Mouse (Mus musculus) adrenal gland, adult (tissue): Measurements from ENCODE around the gene Ufd1.

ENCODE experiments used
- DNase-seq, 2 experiments: peaks; one replicate each; pipeline ENCODE4 v3.0.0; 2022 to 2023; ENCODE audit warnings: low spot score in 1 of 2; ENCODE audit not compliant: inconsistent age in 2 of 2

Ufd1 gene

GRCm38 (mm10) chr16:18811468-18812384, at the start of gene Ufd1, which contains the start of gene Cdc45:
Ufd1 (plus strand) TSS chr16:18811779.
Cdc45 (minus strand) TSS chr16:18811987.
- peak; percentile 91 to 98 for DNase-seq

DNA sequence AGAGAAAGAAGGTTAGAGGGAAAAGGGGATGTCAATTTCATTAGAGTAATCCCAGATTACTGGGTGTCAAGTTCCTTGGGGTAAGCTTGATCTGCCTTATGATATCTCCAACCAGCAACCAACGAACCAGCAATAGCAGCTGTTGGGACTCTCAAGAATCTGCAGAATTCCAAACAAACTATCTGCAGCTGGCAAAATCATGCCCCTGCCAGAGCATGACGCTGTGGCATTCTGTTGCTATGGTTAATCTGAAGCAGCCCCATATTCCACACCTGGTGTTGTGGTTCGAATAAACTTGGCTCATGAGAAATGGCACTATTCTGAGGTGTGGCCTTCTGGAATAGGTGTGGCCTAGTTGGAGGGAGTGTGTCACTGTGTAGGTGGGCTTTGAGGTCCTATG, 48.6 kb upstream of the Ufd1 start:
- no peak for DNase-seq

- DNase-seq: no peak
These were observed 45.2 kb upstream of the Ufd1 start for GRCm38 (mm10) chr16:18766390-18766789.

GRCm38 (mm10) chr16:18769501-18769900, 42.1 kb upstream of the Ufd1 start:
- DNase-seq: no peak

DNA sequence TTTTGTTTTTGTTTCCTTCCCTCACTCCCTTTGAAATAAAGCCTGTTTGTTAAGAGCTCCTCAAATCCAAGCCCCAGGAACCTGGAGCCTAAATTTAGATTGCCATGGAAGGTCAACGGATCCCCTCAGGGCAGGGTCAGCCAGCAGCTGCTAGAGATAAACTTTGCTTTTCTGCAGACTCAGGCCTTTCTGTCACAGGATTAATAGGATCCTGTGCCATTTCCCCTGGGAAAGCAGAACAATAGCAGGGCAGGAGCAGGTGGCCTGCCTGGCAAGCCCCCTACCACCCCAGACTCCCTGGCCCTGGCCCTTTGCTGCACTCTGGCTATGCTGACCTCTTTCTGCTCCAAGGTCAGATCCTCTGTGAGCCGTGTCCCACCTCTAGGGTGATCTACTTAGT, 37.6 kb upstream of the Ufd1 start:
- DNase-seq: peak in 1 of 2 experiments; percentile 47

- DNase-seq: peak in 1 of 2 experiments; percentile 45
These were observed 35.7 kb upstream of the Ufd1 start for GRCm38 (mm10) chr16:18775621-18776555.

DNA sequence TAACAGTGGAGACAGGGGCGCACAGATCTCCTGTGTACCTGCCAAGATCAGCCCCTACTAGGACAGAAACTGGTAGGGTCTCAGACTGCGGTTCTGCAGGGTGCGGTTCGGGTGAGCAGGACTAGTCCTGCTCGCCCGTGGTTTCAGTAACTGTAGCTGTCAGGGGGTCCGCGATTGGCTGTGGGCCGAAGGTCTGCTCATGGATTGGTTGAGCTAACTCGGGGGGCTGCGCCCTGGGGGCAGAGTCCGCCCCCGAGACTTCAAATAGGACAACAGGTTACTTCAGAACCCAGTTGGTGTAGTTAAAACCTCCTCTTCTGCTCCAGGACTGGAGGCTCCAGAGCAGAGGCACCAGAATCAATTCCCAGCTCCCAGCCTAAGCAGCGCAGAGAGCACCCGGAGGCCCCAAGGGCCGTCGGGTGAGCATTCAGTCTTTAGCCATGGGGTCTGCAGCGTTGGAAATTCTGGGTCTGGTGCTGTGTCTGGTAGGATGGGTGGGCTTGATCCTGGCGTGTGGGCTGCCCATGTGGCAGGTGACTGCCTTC, 35.0 kb upstream of the Ufd1 start, which contains the start of gene Cldn5:
Gene Cldn5 (plus strand): TSS at position 292 of the 545 bp plus-strand sequence.
- DNase-seq: peak; percentile 23 to 43

DNA sequence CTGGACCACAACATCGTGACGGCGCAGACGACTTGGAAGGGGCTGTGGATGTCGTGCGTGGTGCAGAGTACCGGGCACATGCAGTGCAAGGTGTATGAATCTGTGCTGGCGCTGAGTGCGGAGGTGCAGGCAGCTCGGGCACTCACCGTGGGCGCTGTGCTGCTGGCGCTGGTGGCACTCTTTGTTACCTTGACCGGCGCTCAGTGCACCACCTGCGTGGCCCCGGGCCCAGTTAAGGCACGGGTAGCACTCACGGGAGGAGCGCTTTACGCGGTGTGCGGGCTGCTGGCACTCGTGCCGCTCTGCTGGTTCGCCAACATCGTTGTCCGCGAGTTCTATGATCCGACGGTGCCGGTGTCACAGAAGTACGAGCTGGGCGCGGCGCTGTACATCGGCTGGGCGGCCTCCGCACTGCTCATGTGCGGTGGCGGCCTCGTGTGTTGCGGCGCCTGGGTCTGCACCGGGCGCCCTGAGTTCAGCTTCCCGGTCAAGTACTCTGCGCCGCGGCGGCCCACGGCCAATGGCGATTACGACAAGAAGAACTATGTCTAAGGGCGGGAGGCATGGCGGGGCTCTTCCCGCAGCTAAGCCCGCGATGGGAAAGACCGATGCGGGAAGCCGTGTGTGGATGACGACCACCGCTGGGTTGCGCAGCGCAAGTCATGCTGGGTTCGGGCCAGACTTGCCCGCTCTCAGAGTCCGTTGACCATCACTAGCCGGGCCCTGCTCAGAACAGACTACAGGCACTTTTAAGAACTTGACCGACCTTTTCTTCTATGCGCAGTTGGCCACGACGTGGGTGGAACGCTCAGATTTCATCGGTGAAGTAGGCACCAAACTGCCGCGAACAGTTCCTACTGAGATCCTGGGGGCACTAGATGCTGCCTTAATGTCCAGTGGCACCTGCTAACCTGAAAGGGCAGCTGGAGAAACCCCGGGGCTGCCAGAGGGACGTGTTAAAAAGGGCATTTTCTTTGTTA, 34.2 kb upstream of the Ufd1 start:
- peak in 1 of 2 experiments; percentile 62 for DNase-seq

DNA sequence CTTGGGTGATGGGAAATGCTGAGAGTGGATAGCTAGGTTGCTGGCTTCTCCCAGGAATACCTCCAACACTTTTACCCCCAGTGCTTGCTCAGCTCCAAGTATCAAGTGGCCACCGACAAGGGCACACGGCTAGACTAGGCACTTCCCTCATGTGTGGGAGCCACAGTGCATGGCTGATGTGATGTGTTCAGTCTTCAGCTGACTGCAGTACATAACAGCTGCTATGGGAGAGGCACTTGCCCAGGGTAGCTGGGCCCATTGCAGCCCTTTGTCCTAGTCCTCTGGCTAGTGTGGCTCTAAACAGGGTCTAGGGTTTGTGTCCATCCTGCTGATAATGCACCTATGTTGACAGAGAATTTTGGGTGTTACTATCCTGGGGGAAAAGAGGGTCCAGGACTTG, 33.1 kb upstream of the Ufd1 start:
- peak in 1 of 2 experiments; percentile 17 for DNase-seq

GRCm38 (mm10) chr16:18781810-18782209, 29.8 kb upstream of the Ufd1 start:
- no peak for DNase-seq

DNA sequence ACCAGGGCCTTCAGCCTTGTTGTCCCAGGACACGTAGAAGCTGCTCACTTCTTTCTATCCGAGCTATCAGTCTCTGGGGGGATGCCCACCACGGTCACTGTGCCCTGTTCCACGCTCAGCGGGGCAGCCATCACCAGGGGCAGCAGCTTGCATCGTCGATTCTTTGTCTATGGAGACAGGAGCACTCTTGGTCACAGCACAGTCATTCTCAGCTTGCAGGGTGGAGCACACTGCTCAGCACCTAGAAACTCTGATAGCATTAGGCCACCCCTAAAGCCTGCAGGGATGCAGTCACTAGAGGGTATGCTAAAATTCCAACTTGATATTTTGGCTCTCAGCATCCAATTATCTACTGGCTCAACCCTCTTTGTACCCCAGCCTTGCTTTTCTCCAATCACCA, 26.6 kb upstream of the Ufd1 start:
- no peak for DNase-seq

- DNase-seq: no peak
These were observed 26.1 kb upstream of the Ufd1 start for GRCm38 (mm10) chr16:18785485-18785884.

DNA sequence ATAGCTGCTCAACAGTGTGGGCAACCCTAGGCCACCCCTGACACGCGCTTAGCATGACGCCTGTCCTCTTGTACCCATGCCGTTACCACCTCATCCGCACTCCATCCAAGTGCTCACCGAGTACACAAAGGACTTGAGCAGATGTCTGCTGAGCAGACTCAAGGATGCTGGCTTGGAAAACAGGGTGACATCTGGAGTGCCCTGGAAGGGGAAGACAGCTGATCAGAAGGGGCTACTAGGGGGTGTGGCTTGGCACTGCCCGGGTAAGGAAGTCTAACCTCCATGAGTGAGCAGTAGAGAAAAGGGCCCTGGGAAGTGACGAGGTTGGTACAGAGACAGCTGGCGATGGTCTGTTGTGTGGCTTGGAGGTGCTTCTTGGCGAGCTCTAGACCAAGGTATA, 24.9 kb upstream of the Ufd1 start:
- no peak for DNase-seq

GRCm38 (mm10) chr16:18788627-18789406, 22.8 kb upstream of the Ufd1 start:
- DNase-seq: peak in 1 of 2 experiments; percentile 16

DNA sequence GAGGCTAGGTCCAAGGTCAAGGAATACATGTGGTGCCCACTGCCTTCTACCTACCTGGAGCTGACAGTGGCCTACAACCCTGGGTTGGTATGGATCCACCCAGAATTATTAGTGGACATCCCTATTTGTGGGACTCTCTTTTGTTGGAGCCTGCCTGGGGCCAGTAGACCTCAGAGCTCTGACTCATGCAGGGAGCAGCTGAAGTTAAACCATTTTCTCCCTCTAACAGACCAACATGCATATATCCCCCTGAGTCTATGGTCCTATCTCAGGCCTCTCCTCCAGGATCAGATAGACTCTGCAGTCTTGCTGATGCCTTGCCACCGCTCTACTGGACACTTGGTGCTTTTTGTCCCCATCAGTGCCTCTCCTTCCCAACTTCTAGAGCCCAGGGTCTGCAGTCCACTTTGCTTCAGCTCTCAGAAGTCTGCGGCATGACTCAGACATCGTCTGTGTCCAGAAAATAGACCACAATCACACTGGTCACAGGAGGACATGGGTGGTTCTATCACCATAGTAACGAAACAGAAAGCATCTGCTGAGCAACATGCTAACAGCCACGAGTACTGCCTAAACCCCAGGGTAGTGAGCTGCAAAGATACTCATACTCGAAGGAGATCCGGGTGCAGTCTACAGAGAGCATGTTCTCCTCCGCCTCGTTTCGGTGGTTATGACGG, 16.2 kb upstream of the Ufd1 start:
- no peak for DNase-seq

GRCm38 (mm10) chr16:18796645-18797044, 14.9 kb upstream of the Ufd1 start:
- no peak for DNase-seq

DNA sequence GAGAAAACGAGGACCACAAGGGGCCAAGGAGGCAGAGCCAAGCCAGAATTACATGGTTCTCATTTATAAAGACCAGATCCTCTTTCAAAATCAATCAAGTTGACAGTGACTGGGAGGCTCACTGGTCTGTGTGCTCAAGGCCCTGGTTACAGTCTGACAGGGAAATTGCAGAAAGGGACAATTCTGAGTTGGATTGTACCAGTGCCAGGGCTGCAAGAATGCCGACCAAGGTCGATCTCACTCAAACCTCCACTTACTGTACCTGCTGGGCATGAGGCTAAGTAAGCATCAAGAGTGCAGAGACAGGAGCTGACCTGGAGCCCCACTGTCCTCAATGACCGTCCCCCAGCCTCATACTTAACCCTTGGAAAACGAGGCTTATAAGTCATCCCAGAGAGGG, 13.4 kb upstream of the Ufd1 start:
- DNase-seq: peak in 1 of 2 experiments; percentile 69

GRCm38 (mm10) chr16:18798841-18799240, 12.7 kb upstream of the Ufd1 start:
- peak; percentile 49 to 84 for DNase-seq

- peak; percentile 71 to 75 for DNase-seq
These were observed 5.8 kb upstream of the Ufd1 start for GRCm38 (mm10) chr16:18805746-18806145.
